Mouse (Mus musculus) gastrocnemius, postnatal 36 days (tissue): ENCODE data around the gene Pknox2. TPM values are rescaled to one million over a fixed set of nuclear protein-coding genes. Genes with fewer than 3 reads are reported as not detected.

Source experiments
- DNase-seq, 2 experiments: peaks; one replicate each; pipeline ENCODE4 v3.0.0; 2022
- intact Hi-C: fragments of 180-260 bp; cut with DNase I; formaldehyde crosslinking; loops from one replicate; pipeline ENCODE4 v1.15.1; 2025
- total RNA-seq, 2 experiments: library from RNA; stranded (reverse); gene quantifications; 2 replicates each; pipeline ENCODE4 v1.2.3; 2021

The Pknox2 gene
- total RNA-seq, 2 experiments from 2014 or later, result 31.1 to 43.3 TPM

GRCm38 (mm10) chr9:37018154-37018553 is 129.1 kb downstream of the Pknox2 start:
- no peak for DNase-seq

GRCm38 (mm10) chr9:37017169-37017568 is 130.0 kb downstream of the Pknox2 start:
- DNase-seq, result no peak
- intact Hi-C loops, result no loop called here

More at GRCm38 (mm10) chr9:37018154-37018553, 129.1 kb downstream of the Pknox2 start:
- intact Hi-C loops, result no loop called here

GRCm38 (mm10) chr9:37016165-37016564 is 131.0 kb downstream of the Pknox2 start:
- DNase-seq, result no peak

GRCm38 (mm10) chr9:37013565-37013964 is 133.6 kb downstream of the Pknox2 start:
- intact Hi-C loops, result no loop called here

More at GRCm38 (mm10) chr9:37016165-37016564, 131.0 kb downstream of the Pknox2 start:
- intact Hi-C loops, result no loop called here

GRCm38 (mm10) chr9:37008090-37008489 is 139.1 kb downstream of the Pknox2 start:
- intact Hi-C loops, result no loop called here
- no peak for DNase-seq

More at GRCm38 (mm10) chr9:37013565-37013964, 133.6 kb downstream of the Pknox2 start:
- DNase-seq, result no peak

GRCm38 (mm10) chr9:37004676-37005075 is 142.5 kb downstream of the Pknox2 start:
- intact Hi-C loops, result no loop called here
- DNase-seq, result no peak

GRCm38 (mm10) chr9:37001935-37002535 is 145.2 kb downstream of the Pknox2 start:
- intact Hi-C loops, result no loop called here
- no peak for DNase-seq

GRCm38 (mm10) chr9:36999393-36999792 is 147.8 kb downstream of the Pknox2 start:
- no peak for DNase-seq

GRCm38 (mm10) chr9:36990626-36991368 is 156.4 kb downstream of the Pknox2 start:
- intact Hi-C loops, result no loop called here
- peak in 1 of 2 experiments; percentile 19 for DNase-seq

More at GRCm38 (mm10) chr9:36999393-36999792, 147.8 kb downstream of the Pknox2 start:
- intact Hi-C loops, result loop anchor here (5.0 kb wide), 1 partner anchor 108 kb away; no protein-coding TSS in a partner anchor

- no peak for DNase-seq
- intact Hi-C loops, result no loop called here
Measured at GRCm38 (mm10) chr9:36989991-36990390, 157.2 kb downstream of the Pknox2 start.

- no peak for DNase-seq
- intact Hi-C loops, result no loop called here
Measured at GRCm38 (mm10) chr9:36985233-36985632, 162.0 kb downstream of the Pknox2 start.

- DNase-seq, result no peak
- intact Hi-C loops, result no loop called here
Measured at GRCm38 (mm10) chr9:36976596-36977362, 170.4 kb downstream of the Pknox2 start.

GRCm38 (mm10) chr9:36973486-36974227 is 173.6 kb downstream of the Pknox2 start:
- intact Hi-C loops, result loop anchor here (5.0 kb wide), 1 partner anchor 139 kb away; no protein-coding TSS in a partner anchor
- peak in 1 of 2 experiments; percentile 43 for DNase-seq

GRCm38 (mm10) chr9:36972089-36972488 is 175.1 kb downstream of the Pknox2 start:
- intact Hi-C loops, result loop anchor here (5.0 kb wide), 1 partner anchor 140 kb away; no protein-coding TSS in a partner anchor
- DNase-seq, result no peak

- intact Hi-C loops, result loop anchor here (2.0 to 5.0 kb wide), 3 partner anchors 141 to 258 kb away; partner anchors contain the start of gene Pknox2
Measured at GRCm38 (mm10) chr9:36971066-36971465, 176.1 kb downstream of the Pknox2 start.

GRCm38 (mm10) chr9:36970651-36971050 is 176.6 kb downstream of the Pknox2 start:
- DNase-seq, result peak in 1 of 2 experiments; percentile 83
- intact Hi-C loops, result loop anchor here (2.0 to 5.0 kb wide), 3 partner anchors 142 to 258 kb away; partner anchors contain the start of gene Pknox2

More at GRCm38 (mm10) chr9:36971066-36971465, 176.1 kb downstream of the Pknox2 start:
- no peak for DNase-seq

GRCm38 (mm10) chr9:36969131-36969530 is 178.1 kb downstream of the Pknox2 start:
- peak in 1 of 2 experiments; percentile 25 for DNase-seq
- intact Hi-C loops, result no loop called here

- DNase-seq, result peak in 1 of 2 experiments; percentile 36
- intact Hi-C loops, result loop anchor here (1.0 kb wide), 1 partner anchor 52 kb away; no protein-coding TSS in a partner anchor
Measured at GRCm38 (mm10) chr9:36968713-36969112, 178.5 kb downstream of the Pknox2 start.

- intact Hi-C loops, result loop anchor here (1.0 kb wide), 1 partner anchor 52 kb away; no protein-coding TSS in a partner anchor
- no peak for DNase-seq
Measured at GRCm38 (mm10) chr9:36968236-36968635, 179.0 kb downstream of the Pknox2 start.

- DNase-seq, result no peak
- intact Hi-C loops, result no loop called here
Measured at GRCm38 (mm10) chr9:36965720-36966119, 181.5 kb downstream of the Pknox2 start.
